11 mouse cellular contexts compared by ENCODE assay signal in the genomic region with DNA sequence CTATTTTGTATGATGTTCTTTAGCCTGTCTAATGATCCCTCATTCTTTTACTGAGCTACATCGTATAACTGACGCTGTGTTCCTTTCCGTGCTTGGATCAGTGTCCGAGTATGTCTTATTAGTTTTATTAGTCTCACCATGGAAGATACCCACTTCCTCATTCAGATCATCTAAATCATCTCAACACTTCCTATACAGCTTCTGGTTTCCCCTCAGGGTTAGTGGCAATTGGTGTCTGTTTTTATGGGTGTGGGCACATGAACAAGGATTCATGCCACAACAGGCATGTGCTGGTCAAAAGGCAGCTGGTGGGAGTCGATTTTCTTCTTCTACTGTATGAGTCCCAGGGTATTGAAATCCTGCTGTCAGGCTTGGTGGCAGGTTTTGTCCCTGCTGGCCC.
"Had no signal": no experiment of that assay in that cellular context is flagged by ENCODE, and none has a peak within 500 bp of the region (broad histone marks: within the 10 kb centered on the region; RNA-seq: fewer than 3 reads in every experiment).

No protein-coding gene starts in this region.

- ATAC-seq: midbrain, embryonic 16.5 days had no signal

- DNase-seq: lung, adult 18-20 months; lung, embryonic 14.5 days; lung, postnatal 10 days; lung, postnatal 4 days; midbrain, embryonic 14.5 days; right cerebral cortex, adult 18-20 months; right cerebral cortex, postnatal 25 days; right cerebral cortex, postnatal 4 days; thymus, postnatal 14 days; thymus, postnatal 36 days had no signal
